Mouse (Mus musculus): ENCODE measurements at regions not wholly inside any gene's neighbourhood (a gene's known extent, or its start where the extent isn't known, plus 50 kb on each side); places are given as distances from the start of the nearest gene placed in this dataset.
A peak's percentile ranks its signal among the peaks of the same experiment; 100 is the strongest.
"Not testable (repeated sequence)": the region's sequence is repeated elsewhere in the genome, so short reads cannot be mapped to it uniquely, and the experiment has no call there.

DNA sequence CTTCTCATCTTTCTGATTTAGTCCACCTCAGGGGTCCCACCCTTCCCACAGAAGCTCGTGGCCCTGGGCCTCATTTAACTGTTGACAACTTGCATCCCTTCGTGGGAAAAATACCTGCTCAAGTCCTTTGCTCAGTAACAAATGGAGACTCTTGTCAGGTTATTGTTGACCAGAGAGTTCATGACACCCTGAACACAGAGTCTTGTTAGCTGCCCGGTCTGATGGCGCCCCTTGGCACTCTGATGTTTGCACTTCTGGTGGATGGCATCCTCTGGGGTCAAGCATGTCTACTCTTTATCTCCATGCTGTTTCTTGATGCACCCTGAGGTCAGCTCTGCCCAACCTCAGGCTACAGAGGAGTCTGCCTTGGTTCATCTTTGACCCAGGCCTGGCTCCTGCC, 157.6 kb upstream of the Trpc7 start:
- no peak for DNase-seq (ENCODE audit: low spot score in 2 of 2)

- not testable (repeated sequence) for DNase-seq (ENCODE audit: low spot score in 2 of 2)
Observed at GRCm38 (mm10) chr13:57046130-57046529, 150.3 kb upstream of the Trpc7 start.

- DNase-seq (ENCODE audit: low spot score in 2 of 2): no peak
Observed at GRCm38 (mm10) chr13:57044455-57044854, 148.7 kb upstream of the Trpc7 start.

GRCm38 (mm10) chr13:57043316-57043974, 147.7 kb upstream of the Trpc7 start:
- no peak for DNase-seq (ENCODE audit: low spot score in 2 of 2)

DNA sequence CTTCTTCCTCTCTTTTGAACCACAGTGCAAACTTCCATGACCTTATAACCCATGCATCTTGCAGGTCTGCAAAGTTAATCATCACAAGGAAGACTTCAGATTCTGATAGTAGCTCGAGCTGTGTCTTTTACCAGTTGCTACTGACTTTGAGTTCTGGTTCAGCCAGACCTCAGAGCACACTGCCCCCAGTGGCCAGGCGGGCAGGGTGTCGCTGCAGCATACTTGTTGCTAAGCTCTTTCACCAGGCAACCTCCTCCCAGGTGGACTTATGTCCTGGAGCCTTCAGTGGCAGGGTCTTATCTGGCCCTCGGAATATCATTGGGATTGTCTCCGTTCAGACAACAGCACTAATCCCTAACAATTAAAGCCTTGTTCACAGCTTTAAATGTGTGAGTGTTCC, 146.7 kb upstream of the Trpc7 start:
- no peak for DNase-seq (ENCODE audit: low spot score in 2 of 2)

DNA sequence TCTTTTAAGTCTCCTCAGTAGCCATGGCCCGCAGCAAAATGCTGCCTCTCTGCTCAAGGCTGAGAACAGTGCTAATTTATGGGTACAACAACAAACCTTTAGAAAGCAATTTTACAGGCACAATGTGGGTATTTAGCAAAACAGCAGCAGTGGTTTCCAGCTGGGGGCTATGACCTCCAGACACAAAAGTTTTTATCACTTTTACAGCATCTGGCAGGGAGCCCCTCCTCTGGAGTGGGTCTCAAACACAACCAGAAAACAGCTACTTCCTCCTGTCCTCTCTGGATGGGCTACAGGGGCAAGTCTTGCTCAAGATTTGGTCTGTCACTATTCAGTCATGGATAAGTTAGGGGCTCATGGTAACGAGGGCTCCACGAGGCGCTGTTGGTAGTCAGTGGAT, 137.1 kb upstream of the Trpc7 start:
- DNase-seq (ENCODE audit: low spot score in 2 of 2): no peak

GRCm38 (mm10) chr13:57017553-57018341, 122.0 kb upstream of the Trpc7 start:
- peak; percentile 45 to 54 for DNase-seq (ENCODE audit: low spot score in 2 of 2)

GRCm38 (mm10) chr13:57016465-57017272, 120.9 kb upstream of the Trpc7 start:
- peak in 1 of 2 experiments; percentile 7 for DNase-seq (ENCODE audit: low spot score in 2 of 2)

DNA sequence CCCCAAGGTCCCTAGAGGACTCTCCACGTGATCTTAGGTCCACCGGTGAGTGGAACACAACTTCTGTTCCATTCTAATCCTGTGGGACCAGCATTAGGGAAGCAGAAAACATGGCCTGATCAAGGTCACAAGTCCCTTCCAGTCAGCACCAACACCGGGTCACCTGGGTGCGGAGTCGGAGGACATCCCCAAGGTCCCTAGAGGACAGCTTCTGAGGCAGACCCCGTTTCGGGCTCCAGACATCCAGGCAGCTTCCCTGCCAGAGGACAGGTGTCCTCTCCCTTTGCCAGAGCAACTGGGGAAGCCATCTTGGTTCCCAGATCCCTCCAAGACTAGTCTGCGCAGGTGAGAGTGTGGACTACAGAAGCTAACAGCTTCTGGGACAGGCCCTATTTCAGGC, 111.4 kb upstream of the Trpc7 start:
- not testable (repeated sequence) for DNase-seq (ENCODE audit: low spot score in 2 of 2)

DNA sequence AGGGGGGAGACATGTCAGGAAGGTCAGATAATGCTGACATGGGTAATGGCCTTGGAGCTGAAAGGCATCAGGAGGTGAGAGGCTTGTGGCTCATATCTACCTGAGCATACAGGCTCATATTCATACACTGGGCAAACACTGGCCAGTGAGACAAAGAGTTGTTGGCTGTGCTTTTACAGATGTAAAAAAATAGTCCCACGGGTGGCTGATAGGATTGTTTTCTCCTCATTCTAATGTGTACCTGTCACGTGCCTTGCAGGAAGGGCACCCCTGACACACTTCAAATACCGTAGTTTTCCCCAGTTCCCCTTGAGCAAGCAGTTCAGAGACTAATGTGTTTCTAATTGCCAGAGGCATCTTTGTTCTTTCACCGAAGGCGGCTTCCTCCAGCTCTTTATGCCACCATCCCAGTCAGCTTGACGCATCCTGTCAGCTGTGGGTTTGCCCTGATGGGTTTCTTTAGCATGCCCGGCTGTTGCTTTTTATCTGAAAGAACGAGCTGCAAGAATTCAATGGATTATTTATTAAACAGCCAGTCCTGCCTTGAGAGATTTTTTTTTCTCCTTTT, 107.9 kb upstream of the Trpc7 start:
- DNase-seq (ENCODE audit: low spot score in 2 of 2): no peak

- no peak for DNase-seq (ENCODE audit: low spot score in 2 of 2)
Observed at GRCm38 (mm10) chr13:56992022-56992421, 96.2 kb upstream of the Trpc7 start.

DNA sequence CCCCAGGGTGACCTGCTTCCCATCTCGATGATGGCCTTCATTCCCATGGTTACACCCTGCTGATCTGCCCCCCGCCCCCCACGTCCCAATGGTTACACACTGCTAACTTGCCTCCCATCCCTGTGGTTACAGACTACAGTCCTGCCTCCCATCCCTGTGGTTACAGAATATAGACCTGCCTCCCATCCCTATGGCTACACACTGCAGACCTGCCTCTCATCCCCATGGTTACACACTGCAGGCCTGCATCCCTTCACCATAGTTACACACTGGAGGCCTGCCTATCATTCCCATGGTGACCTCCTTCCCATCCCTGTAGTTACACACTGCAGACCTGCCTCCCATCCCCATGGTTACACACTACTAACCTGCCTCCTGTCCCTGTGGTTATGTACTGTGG, 78.3 kb upstream of the Trpc7 start:
- no peak for DNase-seq (ENCODE audit: low spot score in 2 of 2)

DNA sequence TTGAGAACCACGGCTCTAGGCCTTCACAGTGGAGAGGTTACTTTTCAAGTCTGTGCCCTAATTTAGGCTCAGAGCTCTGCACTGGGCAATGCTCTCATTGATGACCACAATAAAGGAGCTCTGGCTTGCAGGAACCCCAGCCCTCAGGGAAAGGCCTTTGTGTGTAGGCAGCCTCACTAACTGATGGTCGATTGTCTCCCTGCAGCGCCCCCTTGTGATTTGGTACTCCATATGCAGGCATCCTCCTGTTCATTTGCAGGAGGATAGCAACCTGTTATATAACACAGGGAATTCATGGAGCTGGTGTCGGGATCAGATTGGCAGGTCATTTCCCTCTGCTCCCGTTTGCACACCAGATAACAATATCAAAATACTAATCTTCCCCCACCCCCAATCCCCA, 59.6 kb upstream of the Trpc7 start:
- no peak for DNase-seq (ENCODE audit: low spot score in 2 of 2)

GRCm38 (mm10) chr13:56948086-56948485, 52.3 kb upstream of the Trpc7 start:
- DNase-seq (ENCODE audit: low spot score in 2 of 2): no peak

DNA sequence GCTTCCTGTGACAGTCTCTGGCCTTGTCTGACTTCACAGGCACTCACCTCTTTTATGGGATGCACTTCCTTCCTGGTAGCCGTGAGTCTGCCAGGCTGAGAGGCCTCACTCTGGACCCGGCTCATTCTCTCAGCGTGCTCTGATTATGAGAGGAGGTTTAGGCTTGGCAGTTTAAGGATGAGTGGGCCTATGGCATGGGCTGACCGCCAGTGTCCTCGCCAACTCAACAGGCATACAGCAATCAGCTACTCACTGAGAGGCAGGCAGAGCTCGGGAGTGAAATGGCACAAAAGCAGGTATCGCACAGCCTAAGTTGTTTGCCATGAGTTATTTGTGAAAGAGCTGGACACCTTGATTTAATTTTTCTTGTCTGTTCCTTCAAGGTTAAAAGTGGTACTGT, 51.5 kb upstream of the Trpc7 start:
- DNase-seq (ENCODE audit: low spot score in 2 of 2): no peak
